Mouse (Mus musculus): Measurements from ENCODE around the gene Tpt1. TPM values are rescaled to one million over a fixed set of nuclear protein-coding genes. Genes with fewer than 3 reads are reported as not detected.

The Tpt1 gene
- 851 and 883 TPM in 2 replicates for polyA plus RNA-seq (2014; fragmentation: Nextera tagmentation; extraction: Ambion mirVana)

DNA sequence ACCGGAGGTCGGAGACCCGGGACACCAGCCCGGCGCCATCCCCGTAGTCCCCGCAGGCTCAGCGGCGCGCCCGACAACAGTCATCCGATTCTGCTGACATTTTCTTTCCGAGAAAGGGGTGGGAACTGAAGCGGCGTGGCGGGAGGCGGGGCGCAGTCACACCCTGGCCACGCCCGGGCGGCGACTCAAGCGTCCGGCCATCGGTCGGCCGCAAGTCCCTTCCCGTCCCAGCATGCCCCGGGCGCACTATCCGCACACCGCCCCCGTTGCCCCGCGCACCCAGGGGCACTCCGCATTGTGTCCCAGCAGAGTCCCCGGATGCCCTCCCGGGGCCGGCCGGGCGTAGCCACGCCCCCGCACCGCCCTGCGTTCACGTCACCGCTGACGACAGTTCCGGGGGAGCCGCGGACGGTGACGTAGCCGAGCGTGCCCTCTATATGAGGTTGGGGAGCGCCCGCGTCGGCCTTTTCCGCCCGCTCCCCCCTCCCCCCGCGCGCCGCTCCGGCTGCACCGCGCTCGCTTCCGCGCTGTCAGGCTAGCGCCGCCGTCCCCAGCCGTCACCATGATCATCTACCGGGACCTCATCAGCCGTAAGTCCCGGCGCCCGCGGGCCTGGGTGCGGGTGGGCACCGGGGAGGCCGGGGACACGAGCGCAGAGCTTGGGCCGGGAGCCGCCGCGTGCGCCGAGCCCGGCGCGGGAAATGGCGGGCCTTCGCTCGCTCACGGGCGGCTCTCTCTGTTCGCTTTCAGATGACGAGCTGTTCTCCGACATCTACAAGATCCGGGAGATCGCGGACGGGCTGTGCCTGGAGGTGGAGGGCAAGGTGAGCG, at the start of gene Tpt1:
Gene Tpt1, plus strand, starts transcription at position 227 of the 831 bp plus-strand sequence.
- Histone ChIP-seq H3K4me2 (ENCODE audit: low read length) (peak within 1 kb of the TSS; percentile 75), H3K4me1 (ENCODE audit: control insufficient read depth, insufficient read depth, low read length) (peaks cover 7% of the 10 kb centered on the region; the same call in 1 of the 2 replicates), H3K27me3 (ENCODE audit: control insufficient read depth, insufficient read depth, low read length) (no peaks in the 10 kb centered on the region), H3K9ac (replicated peaks; ENCODE audit: low read length) (peak within 1 kb of the TSS; percentile 90), H3K4me3 (replicated peaks; ENCODE audit: low read depth, low read length) (peak within 1 kb of the TSS; percentile 79), H3K36me3 (ENCODE audit: control insufficient read depth, insufficient read depth, low read length) (peaks cover 35% of the 10 kb centered on the region), H3K9me3 (ENCODE audit: control insufficient read depth, low read length) (no peaks in the 10 kb centered on the region), H3K27ac (replicated peaks; ENCODE audit: low read depth, low read length) (peak within 1 kb of the TSS; percentile 98)
- WGBS: under 1% methylated on average over 101 of the region's 108 CpGs
- DNase-seq (peak; percentile 98), ATAC-seq (ENCODE audit: low FRiP score, low TSS enrichment) (peak; percentile 98)

DNA sequence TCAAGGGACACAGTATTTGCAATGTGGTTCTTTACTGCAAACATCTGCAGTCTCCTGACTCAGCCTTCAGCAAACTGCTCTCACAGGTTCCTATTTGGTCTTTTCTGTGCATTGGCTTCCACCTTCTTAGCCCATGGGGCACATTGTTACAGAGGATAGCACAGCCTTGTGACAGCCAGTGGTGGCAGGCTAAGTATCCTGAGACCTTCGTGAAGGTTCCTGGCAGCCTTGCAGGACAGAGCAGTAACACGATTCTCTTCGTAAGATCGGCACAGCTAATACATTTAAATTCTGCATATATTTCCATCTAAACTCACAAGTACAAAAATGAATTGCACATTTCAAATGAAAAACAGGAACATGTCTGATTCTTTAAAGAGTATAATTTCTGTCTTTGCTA, 49.0 kb upstream of the Tpt1 start:
- Histone ChIP-seq H3K4me3 (replicated peaks; ENCODE audit: low read depth, low read length) (no peak overlapping the region), H3K4me1 (ENCODE audit: control insufficient read depth, insufficient read depth, low read length) (no peaks in the 10 kb centered on the region), H3K9ac (replicated peaks; ENCODE audit: low read length) (no peak overlapping the region), H3K4me2 (ENCODE audit: low read length) (no peak overlapping the region), H3K27me3 (ENCODE audit: control insufficient read depth, insufficient read depth, low read length) (no peaks in the 10 kb centered on the region), H3K27ac (replicated peaks; ENCODE audit: low read depth, low read length) (no peak overlapping the region), H3K36me3 (ENCODE audit: control insufficient read depth, insufficient read depth, low read length) (no peaks in the 10 kb centered on the region), H3K9me3 (ENCODE audit: control insufficient read depth, low read length) (no peaks in the 10 kb centered on the region)
- DNase-seq: no peak
- no peak for ATAC-seq (ENCODE audit: low FRiP score, low TSS enrichment)
- 89% methylated on average over 4 of the region's 4 CpGs for WGBS

- ATAC-seq (ENCODE audit: low FRiP score, low TSS enrichment) (no peak), DNase-seq (no peak)
- Histone ChIP-seq H3K4me3 (replicated peaks; ENCODE audit: low read depth, low read length) (no peak overlapping the region), H3K27ac (replicated peaks; ENCODE audit: low read depth, low read length) (no peak overlapping the region), H3K36me3 (ENCODE audit: control insufficient read depth, insufficient read depth, low read length) (no peaks in the 10 kb centered on the region), H3K4me2 (ENCODE audit: low read length) (no peak overlapping the region), H3K9ac (replicated peaks; ENCODE audit: low read length) (no peak overlapping the region), H3K27me3 (ENCODE audit: control insufficient read depth, insufficient read depth, low read length) (no peaks in the 10 kb centered on the region), H3K4me1 (ENCODE audit: control insufficient read depth, insufficient read depth, low read length) (no peaks in the 10 kb centered on the region), H3K9me3 (ENCODE audit: control insufficient read depth, low read length) (no peaks in the 10 kb centered on the region)
- WGBS: 68% methylated on average over 5 of the region's 5 CpGs
Observed at GRCm38 (mm10) chr14:75797769-75798386, 47.0 kb upstream of the Tpt1 start.

DNA sequence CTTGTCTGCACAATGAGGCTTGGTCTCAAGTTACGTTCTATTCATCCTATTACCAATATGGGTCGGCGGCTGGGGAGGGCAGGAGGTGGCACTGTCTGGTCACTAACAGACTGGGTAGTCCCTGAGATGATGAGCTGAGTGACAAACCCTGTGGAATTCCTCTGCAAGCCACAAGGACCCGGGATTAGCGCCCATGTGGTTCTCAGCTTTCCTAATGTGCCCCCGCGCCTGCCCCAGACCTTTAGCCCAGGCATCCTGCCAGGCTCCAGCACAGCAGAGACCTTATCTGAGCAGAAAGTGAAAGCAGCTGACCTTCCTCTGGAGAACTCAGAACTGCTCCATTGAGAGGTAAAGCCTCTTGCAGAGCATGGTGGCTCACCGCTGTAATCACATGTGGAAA, 37.1 kb upstream of the Tpt1 start:
- Histone ChIP-seq H3K4me2 (ENCODE audit: low read length) (no peak overlapping the region), H3K4me3 (replicated peaks; ENCODE audit: low read depth, low read length) (no peak overlapping the region), H3K27me3 (ENCODE audit: control insufficient read depth, insufficient read depth, low read length) (no peaks in the 10 kb centered on the region), H3K27ac (replicated peaks; ENCODE audit: low read depth, low read length) (no peak overlapping the region), H3K9ac (replicated peaks; ENCODE audit: low read length) (no peak overlapping the region), H3K4me1 (ENCODE audit: control insufficient read depth, insufficient read depth, low read length) (no peaks in the 10 kb centered on the region), H3K9me3 (ENCODE audit: control insufficient read depth, low read length) (no peaks in the 10 kb centered on the region), H3K36me3 (ENCODE audit: control insufficient read depth, insufficient read depth, low read length) (no peaks in the 10 kb centered on the region)
- no peak for DNase-seq
- WGBS: 75% methylated on average over 8 of the region's 8 CpGs
- no peak for ATAC-seq (ENCODE audit: low FRiP score, low TSS enrichment)

DNA sequence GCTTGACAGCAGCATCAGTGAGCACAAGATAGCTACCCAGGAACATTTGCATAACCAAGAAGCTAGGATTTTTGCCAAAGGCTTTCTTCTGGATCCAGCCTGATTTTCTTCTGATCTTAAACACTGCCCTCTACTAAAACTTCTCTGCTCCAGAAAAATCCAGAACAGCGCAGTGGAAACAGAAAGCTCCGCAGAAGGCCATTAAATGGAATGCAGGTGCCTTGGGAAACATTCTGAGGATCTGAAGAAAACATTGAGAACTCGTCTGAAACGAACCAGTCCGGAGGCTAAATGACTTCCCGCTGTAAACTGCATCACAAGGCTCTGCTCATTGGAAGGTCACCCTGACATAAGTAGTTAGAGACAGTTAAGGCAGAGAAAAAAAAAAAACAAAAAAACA, 35.0 kb upstream of the Tpt1 start:
- Histone ChIP-seq H3K4me3 (replicated peaks; ENCODE audit: low read depth, low read length) (no peak overlapping the region), H3K36me3 (ENCODE audit: control insufficient read depth, insufficient read depth, low read length) (no peaks in the 10 kb centered on the region), H3K27ac (replicated peaks; ENCODE audit: low read depth, low read length) (no peak overlapping the region), H3K4me1 (ENCODE audit: control insufficient read depth, insufficient read depth, low read length) (no peaks in the 10 kb centered on the region), H3K4me2 (ENCODE audit: low read length) (no peak overlapping the region), H3K9me3 (ENCODE audit: control insufficient read depth, low read length) (no peaks in the 10 kb centered on the region), H3K9ac (replicated peaks; ENCODE audit: low read length) (no peak overlapping the region), H3K27me3 (ENCODE audit: control insufficient read depth, insufficient read depth, low read length) (no peaks in the 10 kb centered on the region)
- ATAC-seq (ENCODE audit: low FRiP score, low TSS enrichment) (no peak), DNase-seq (no peak)
- WGBS: 87% methylated on average over 6 of the region's 6 CpGs

GRCm38 (mm10) chr14:75818528-75818927, 26.4 kb upstream of the Tpt1 start:
- DNase-seq: no peak
- H3K36me3 ChIP-seq (ENCODE audit: control insufficient read depth, insufficient read depth, low read length): no peaks in the 10 kb centered on the region
- no peaks in the 10 kb centered on the region for H3K4me1 ChIP-seq (ENCODE audit: control insufficient read depth, insufficient read depth, low read length)
- no peak for ATAC-seq (ENCODE audit: low FRiP score, low TSS enrichment)
- H3K4me3 ChIP-seq (replicated peaks; ENCODE audit: low read depth, low read length): no peak overlapping the region
- H3K9me3 ChIP-seq (ENCODE audit: control insufficient read depth, low read length): no peaks in the 10 kb centered on the region
- no peak overlapping the region for H3K27ac ChIP-seq (replicated peaks; ENCODE audit: low read depth, low read length)
- no peak overlapping the region for H3K9ac ChIP-seq (replicated peaks; ENCODE audit: low read length)
- no peak overlapping the region for H3K4me2 ChIP-seq (ENCODE audit: low read length)
- H3K27me3 ChIP-seq (ENCODE audit: control insufficient read depth, insufficient read depth, low read length): no peaks in the 10 kb centered on the region
- 92% methylated on average over 2 of the region's 2 CpGs for WGBS

DNA sequence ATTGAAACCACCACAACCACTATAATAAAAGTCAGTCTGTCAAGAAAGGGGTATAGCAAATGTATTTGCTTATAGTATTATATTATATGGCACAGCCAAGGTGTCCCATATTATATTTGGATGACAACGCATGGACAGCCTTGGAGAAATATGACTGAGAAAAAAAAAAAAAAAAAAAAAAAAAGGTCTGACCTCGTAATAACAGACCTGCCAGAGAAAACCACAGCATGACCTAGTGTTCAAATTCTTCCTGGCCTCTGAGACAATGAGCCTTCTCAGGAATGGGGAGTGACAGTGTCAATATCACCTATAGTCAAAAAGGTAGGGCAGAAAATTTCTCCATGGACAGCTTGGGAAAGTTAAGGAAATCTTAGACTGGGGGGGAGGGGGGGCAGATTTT, 25.6 kb upstream of the Tpt1 start:
- no peaks in the 10 kb centered on the region for H3K27me3 ChIP-seq (ENCODE audit: control insufficient read depth, insufficient read depth, low read length)
- H3K4me3 ChIP-seq (replicated peaks; ENCODE audit: low read depth, low read length): no peak overlapping the region
- DNase-seq: no peak
- no peak for ATAC-seq (ENCODE audit: low FRiP score, low TSS enrichment)
- H3K4me2 ChIP-seq (ENCODE audit: low read length): no peak overlapping the region
- H3K4me1 ChIP-seq (ENCODE audit: control insufficient read depth, insufficient read depth, low read length): no peaks in the 10 kb centered on the region
- WGBS: 80% methylated on average over 2 of the region's 2 CpGs
- no peaks in the 10 kb centered on the region for H3K36me3 ChIP-seq (ENCODE audit: control insufficient read depth, insufficient read depth, low read length)
- H3K9me3 ChIP-seq (ENCODE audit: control insufficient read depth, low read length): no peaks in the 10 kb centered on the region
- no peak overlapping the region for H3K9ac ChIP-seq (replicated peaks; ENCODE audit: low read length)
- H3K27ac ChIP-seq (replicated peaks; ENCODE audit: low read depth, low read length): no peak overlapping the region

- 89% methylated on average over 5 of the region's 5 CpGs for WGBS
- no peaks in the 10 kb centered on the region for H3K36me3 ChIP-seq (ENCODE audit: control insufficient read depth, insufficient read depth, low read length)
- H3K27ac ChIP-seq (replicated peaks; ENCODE audit: low read depth, low read length): no peak overlapping the region
- no peak overlapping the region for H3K4me3 ChIP-seq (replicated peaks; ENCODE audit: low read depth, low read length)
- no peaks in the 10 kb centered on the region for H3K4me1 ChIP-seq (ENCODE audit: control insufficient read depth, insufficient read depth, low read length)
- ATAC-seq (ENCODE audit: low FRiP score, low TSS enrichment) (no peak), DNase-seq (no peak)
- H3K9ac ChIP-seq (replicated peaks; ENCODE audit: low read length): no peak overlapping the region
- no peak overlapping the region for H3K4me2 ChIP-seq (ENCODE audit: low read length)
- no peaks in the 10 kb centered on the region for H3K27me3 ChIP-seq (ENCODE audit: control insufficient read depth, insufficient read depth, low read length)
- no peaks in the 10 kb centered on the region for H3K9me3 ChIP-seq (ENCODE audit: control insufficient read depth, low read length)
Observed at GRCm38 (mm10) chr14:75820007-75820406, 24.9 kb upstream of the Tpt1 start.
